Mouse (Mus musculus) spleen, postnatal 10 days (tissue): ENCODE results near the gene Fancc.

Experiments
- DNase-seq, 2 experiments: peaks; one replicate each; pipeline ENCODE4 v3.0.0; 2021 to 2022; ENCODE audit warnings: low spot score in 2 of 2

Fancc gene

DNA sequence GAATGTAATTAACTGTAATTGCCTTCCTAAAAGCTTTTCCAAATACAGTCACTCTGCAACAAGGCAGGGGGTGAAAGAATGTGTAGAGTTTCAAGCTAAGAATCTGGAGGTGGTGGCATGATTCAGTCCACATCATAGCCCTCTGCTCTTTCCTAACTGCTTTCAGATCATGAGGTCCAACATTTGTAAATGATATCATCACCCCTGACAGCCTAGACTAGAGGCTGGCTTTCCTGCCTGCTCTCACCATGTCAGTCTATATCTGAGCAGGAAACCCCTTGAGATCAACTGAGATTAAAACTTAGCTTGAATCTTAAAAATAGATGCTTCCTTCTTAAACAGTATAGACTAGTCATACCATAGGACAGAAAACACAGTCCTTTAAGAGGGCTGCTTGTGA lies 75.9 kb downstream of the Fancc start:
- DNase-seq, result no peak

DNA sequence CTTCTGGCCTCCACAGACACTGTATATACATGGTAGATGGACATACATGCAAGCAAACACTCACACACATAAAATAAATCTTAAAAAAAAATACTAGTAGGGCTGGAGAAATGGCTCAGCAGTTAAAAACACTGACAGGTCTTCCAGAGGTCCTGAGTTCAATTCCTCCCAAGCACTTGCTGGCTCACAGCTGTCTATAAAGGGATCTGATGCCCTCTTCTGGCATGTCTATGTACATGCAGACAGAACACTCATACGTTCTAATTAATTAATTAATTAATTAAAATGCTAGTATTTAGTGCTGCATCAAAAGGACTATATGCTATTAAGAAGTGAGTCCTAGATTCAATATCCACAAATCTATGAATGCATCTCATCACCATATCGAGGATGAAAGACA lies 78.9 kb downstream of the Fancc start:
- DNase-seq, result no peak

DNA sequence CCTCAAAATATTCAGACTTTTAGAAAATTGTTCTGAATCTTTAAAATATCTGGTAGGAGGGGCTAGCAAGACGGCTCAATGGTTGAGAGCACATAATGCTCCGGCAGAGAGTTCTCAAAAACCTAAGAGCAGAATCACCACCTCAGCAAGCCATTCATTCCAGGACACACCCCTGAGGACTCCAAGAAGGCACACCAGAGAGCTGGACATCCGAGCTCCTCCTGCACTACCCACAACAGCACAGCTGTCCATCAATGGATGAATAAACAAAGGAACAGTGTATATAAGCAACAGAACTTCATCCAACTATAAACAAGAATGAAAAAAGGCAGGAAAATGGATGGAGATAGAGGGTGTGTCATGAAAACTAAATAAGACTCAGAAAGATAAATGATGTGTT lies 80.3 kb downstream of the Fancc start:
- DNase-seq, result no peak

DNA sequence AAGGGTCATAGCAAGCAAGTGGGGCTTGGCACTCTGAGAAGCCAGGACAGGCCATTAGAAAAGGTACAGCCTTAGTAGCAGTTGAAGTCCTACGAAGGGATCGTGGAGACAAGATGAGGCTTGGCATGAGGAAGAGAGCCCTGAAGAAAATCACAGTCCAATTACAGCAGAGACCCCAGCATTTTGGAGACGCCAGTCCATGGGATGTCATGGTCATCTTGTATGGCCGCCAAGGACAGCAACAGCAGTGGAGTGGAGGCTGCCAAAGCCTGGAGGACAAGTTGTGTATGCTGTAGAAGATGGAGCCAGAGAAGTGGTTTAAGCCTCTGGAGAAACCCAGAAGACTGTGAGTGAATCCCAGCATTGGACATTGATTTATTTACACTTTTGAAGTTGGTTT lies 84.4 kb downstream of the Fancc start:
- no peak for DNase-seq

DNA sequence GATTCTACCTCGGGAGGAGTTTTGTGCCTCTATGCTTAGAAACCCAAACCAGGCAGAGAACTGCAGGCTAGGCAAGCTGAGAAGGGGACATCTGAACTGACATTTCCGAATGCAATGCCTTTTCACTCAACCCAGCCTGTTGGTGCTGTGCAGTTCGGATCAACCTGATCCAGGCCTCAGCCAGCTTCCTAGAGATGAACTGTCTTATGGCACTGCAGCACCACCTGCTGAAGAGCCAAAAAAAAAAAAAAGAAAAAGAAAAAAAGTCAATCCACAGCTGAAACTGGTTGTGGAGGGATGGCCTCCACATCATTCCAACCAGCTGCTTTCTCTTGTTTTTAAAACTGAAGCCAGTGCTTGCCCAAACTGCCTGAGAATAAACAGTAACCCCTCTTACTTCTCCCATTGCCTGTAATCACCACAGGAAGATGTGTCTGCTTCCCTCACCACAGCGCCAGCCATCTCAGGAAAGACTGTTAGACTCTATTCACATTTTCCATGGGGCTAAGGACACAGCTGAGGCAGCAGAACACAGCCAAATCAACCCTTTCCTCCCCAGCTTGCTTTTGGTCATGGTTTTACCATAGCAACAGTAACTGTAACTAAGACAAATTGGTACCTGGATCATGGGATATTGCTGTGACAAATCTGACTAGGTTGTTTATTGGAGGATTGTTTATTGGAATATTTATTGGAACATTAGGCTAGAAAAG lies 85.6 kb downstream of the Fancc start:
- peak in 1 of 2 experiments; percentile 35 for DNase-seq

DNA sequence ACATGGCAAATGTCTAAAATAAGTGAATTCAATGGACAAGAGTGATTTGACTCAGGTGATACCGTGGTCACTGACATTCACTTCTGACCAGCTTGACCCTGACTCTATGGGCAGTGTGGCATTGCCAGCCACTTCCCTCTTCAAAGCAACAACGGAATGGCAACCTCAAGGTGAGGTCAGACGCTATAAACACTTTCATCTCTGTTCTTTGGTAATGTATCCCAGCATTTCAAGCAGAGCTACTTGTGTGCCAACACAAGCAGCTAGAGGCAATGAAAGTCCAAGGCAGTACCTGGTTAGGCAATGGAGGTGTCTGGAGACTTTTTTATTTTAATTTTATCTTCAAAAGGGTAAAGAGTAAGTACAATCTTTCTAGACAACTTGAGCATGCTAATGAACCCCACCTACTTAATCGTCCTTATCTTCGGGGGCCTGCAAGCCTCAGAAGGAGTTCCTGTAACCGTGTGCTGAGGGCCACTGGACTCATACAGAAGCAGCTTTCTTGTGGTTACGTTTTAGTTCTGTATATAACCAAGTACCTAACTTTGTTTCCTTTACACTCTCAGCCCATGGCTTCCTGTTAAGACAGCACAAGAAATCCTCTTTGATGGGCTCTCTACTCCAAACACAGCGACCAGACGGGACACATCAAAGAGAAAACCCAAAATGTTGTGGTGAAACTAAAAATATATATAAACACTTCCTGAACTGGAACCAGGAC lies 86.3 kb downstream of the Fancc start:
- DNase-seq, result peak; percentile 33 to 39

DNA sequence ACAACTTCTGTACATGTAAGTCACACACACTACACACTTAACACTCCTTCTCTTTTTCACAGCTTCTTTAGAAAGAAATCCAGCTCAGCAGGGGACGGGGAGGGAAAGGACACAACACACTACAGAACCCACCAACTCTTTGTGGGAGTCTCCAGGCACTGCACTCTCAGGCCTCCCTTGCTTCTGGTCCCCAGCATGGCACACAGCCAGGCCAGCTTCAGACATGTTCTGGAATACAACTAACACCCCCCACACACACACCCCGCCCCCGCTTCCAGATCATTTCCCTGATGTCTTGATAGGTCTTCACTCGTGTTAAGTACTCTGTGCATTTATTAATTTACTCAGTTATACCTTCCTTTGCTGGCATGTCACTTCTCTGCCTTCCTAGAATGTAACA lies 91.9 kb downstream of the Fancc start:
- peak in 1 of 2 experiments; percentile 17 for DNase-seq

DNA sequence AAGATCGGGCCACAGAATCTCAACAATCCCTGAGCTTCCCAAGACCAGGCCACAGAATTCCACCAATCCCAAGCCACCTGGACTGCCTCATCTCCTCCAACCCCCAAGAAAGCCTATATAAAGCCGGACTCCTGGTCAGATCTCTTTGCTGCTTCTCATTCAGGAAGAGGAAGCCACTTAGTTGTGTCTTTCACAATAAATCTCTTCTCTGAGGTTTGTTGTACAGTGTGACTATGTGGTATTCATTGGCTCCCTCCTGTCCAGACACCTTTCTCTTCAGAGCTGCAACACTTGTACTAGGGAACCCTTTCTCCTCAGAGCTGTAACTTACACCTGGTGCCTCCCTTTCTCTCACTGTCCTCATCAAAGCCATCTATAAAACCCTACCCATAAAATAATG lies 92.4 kb downstream of the Fancc start:
- DNase-seq, result no peak

DNA sequence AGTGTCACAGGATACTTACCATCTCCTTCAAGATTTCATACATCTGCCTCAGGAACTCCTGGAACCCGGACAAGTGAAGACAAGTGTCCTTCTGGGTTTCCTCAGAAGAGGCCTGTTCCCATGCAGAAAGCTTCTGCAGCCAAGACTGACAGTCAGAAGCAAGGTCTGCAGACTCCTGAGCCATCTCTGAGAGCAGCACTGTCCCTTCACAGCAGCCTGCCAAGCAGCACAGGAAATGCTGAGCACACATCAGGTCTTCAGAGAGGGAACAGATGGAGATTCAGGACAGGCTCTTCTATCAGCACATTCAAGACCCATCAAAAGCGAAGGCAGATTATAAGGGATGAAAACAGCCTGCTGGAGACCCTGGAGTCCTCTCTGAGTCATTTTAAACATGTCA lies 94.3 kb downstream of the Fancc start:
- DNase-seq, result no peak

DNA sequence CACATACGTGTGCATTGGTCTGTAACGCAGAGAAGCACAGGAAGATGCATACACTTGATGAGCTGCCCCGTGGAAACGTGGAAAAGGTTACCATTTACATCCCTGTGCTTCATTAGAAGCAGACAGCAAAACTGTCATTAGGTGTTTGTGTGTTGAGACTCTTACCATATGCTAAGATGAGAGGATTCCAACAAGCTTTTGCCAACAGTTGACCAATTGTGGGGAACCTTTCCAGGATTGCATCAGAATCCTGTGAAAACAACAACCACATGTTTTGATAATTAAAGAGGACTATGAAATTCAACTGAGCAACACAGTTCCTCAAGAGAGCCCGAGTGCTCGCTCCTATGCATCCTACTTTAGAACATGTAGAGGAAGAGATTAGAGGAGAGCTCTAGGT lies 97.0 kb downstream of the Fancc start:
- no peak for DNase-seq

DNA sequence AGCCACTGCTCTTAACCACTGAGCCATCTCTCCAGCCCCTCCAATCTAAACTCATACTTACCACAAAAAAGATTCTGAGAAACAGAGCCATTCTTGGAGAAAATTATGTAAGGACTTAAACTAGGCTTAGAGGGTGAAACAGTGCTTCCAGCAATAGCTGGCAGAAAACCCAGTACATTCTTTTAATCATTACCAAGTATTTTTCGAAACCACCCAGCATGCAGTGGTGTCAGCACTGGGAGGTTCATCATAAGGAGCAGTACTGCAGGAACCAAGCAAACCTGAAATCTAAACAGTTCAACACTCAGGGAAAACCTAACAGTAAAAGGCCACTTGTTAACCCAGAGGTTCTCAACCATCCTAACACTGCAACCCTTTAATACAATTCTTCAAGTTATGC lies 99.7 kb downstream of the Fancc start:
- no peak for DNase-seq

DNA sequence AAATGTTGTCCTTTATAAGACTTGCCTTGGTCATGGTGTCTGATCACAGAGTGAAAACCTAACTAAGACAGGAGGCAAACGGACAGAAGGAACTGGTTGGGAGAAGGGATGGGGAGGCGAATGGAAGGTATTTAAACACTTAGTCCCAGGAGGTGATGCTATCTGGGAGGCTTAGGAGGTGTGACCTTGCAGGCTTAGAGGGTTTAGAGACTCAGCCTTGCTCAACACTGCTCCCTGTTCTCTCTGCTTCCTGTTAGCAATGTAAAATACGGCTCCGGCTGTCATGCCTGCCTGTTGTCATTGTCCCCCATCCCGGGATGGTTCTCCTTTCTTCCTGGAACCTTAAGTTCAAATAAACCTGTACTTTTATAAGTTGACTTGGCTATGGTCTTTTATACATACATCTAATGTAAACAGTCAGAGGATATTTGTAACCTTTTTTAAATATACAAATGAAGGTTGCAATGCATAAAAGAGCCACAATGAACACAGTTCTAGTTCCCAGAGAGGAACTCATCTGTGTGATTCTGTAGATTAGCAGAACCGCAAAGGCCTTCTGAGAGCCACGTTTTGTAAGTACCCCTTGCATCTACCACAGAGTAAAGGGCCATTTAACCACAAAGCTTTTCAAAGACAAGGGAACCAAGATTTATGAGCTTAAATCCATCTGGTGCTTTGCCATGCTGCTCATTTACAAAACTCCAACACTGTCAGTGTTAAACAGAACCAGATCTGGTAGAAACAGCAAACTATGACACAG lies 102.6 kb downstream of the Fancc start:
- no peak for DNase-seq

DNA sequence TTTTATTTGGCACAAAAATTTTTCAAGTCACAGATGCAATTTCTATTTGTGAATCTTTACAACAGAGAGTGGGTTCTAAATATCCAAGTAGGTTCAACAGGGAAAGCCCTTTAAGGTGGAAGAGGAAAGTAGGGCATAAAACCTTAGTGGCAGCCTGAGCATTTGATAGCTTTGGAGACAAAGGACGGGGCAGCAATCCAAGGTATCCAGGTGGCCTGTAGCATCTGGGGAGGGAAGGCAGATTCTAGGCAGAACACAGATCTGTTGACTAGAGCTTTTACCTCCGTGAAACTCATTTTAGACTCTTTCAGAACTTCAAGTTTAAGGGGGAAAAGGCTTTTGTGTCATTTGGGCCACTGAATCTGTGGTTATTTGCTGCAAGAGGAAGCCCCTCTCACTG lies 111.8 kb downstream of the Fancc start:
- DNase-seq, result no peak

DNA sequence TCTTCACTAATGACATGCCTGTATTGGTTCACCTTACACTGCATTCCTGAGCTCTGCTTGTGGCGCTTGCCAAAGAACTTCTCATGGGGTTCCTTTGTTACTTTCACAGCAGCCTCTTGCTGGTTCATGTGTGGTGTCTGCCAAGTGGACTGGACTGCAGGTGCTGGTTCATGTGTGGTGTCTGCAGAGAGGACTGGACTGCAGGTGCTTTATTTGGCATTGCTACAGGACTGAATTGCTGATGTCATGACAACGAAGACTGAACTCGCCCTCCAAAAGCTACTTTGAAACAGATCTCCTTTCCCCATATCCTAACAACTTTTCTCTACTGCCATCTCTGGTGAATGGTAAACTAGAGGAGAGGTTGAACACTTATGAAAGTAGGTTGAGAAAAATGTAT lies 112.3 kb downstream of the Fancc start:
- DNase-seq, result no peak

DNA sequence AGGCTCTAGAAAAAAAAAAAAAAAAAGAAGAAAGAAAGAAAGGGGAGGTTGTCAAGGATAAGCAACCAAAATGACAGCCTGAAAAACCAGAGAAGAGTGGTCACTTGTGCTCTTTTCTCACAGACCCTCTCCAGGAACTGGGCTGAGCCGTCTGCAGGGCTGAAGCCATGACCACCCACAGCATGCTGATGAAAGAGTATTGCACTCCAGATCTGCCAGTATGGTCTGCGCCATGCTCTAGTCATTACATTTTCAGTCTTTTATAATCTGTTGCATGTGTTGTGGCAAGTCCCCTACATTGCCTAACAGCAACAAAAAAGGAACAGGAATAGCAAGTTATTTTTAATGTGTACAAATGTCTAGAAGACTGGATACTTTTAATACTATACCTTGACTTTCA lies 114.9 kb downstream of the Fancc start:
- no peak for DNase-seq

DNA sequence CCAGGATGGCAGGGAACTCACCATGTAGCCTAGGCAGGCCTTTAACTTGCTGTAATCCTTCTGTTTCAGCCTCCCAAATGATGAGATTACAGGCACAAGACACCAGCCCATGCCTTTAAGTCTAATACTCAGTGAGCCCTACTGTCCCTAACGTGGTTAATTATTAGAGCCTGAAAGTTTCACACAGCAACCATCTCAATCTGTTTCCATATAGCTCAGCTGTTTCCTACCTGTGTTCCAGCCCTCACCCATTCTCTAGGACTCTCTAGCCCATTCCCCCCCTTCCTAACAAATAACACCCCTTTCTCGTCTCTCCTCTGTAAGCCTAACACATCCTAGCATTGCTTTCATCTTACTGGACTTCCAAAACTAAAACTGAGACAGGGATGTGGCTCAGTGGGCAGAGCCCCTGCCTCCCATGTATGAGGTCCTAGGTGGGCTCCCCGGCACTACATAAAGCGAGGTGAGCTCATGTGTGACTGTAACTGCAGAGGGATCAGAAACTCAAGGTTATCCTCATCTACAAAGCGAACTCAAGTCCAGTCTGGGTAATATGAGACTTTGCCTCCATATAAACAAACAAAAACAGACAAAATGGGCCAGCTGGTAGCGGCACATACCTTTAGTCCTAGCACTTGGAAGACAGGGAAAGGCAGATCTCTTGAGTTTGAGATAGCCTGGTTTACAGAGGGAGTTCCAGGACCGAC lies 123.5 kb downstream of the Fancc start:
- no peak for DNase-seq

DNA sequence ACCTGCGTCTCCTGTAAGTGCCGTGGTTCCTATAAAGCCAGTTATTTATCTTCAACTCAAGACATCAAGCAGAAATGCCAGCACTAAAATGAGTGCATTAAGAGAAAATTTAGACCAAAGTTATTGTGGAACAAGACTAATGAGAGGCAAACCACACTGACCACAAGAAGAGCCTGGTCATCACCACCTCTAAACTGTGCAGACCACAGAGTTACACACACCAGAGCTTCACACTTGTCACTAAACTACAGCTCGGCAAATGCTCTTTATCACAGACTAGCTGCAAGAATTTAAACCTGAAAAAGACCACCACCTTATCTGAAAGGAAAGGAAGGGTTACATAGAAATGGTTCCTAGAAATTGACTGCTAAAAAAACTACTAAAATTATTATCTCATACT lies 135.3 kb downstream of the Fancc start:
- no peak for DNase-seq

DNA sequence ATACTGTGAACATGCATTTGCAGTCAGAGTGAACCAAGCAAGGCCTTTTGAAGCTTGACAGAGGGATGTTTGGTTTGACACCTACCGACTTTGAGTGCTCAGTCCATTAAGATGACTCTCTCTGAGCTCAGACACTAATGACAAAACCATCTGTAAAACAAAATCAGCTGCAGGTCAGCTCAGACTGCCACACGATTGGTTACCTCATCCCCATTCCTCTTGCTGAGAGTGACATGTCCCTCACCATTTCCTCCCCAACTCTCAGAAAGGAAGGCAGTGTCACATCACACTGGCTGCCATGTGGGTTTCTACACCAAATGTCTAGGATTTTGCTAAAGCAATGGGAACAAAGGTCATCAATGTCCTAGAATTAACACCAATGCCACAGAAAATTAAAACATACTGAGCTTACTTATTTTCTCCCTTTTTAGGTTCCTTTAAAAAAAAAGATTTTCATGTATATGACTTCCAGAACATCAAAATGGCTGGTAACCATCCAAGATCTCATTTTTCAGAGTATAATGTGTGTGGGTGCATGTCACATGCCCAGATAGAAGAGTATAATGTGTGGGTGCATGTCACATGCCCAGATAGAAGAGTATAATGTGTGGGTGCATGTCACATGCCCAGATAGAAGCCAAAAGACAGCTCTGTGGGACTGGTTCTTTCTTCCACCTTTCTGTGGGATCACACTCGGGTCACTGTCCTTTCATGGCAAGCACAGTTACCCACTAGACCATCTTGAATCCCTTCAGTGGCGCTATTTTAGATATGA lies 136.8 kb downstream of the Fancc start:
- no peak for DNase-seq

DNA sequence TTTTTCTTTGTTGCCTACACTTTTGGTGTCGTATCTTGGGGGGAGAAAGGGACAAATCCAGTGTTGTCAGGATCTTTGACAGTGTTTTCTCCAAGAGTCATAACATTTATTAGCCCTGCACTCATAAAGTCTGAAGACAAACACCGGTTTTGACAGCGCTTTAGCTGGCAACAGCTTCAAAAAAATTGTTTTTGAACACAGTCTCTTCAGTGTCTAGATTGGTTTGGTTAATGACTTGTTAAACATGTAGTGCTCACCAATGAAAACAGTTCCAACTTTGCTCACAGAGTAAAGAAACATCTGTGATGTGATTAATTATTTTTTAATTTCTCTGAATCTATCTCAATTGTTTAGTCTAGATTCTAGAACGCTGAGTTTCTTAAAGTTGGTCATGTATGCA lies 137.7 kb downstream of the Fancc start:
- DNase-seq, result no peak

DNA sequence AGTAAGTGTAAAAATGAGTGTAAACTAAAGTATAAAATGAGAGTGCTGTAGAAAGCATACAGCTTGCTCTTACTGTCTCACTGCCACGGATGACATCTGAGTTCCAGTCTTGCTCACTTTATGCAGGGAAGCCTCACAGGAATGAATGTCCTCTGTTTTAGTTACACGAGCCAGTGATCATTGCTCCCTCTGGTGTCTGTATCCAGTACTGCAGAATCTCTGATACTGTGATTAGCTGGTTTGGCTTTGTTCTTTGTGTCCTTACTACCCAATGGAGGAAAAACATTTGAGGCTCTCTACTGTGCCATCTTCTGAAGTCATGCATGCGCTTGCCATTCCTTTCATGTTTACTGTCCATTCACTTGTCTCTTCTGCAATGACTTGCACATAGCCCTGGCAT lies 140.5 kb downstream of the Fancc start:
- DNase-seq, result peak; percentile 42 to 67

DNA sequence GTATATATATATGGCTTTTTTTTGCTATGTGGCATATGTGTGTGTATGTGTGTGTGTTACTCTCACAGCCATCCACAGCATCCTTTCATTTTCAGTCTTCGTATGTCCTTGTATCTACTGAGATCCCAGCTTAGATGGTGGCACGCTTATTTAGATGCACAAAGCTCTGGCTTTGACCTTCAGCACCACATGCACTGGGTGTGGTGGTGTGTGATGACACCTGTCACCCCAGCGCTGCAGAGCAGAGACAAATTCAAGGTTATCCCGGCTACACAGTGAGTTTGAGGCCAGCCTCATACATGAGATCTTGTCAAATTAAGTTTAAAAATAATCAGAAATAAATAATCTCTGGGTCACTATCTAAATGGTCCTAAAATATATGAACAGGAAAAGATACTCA lies 141.0 kb downstream of the Fancc start:
- no peak for DNase-seq
